Mouse (Mus musculus) bone marrow macrophage, adult 2 months (primary cell): ENCODE measurements around the gene Ifitm7.

Experiments used
- CTCF ChIP-seq: IDR thresholded peaks from 2 replicates; pipeline ENCODE4 v1.5.1; 2012; ENCODE audit warnings: low read depth, mild to moderate bottlenecking, low read length, moderate library complexity
- POLR2A ChIP-seq: IDR thresholded peaks from 2 replicates; pipeline ENCODE4 v1.6.1; 2012; ENCODE audit warnings: mild to moderate bottlenecking, low read depth, low read length, borderline replicate concordance

DNA sequence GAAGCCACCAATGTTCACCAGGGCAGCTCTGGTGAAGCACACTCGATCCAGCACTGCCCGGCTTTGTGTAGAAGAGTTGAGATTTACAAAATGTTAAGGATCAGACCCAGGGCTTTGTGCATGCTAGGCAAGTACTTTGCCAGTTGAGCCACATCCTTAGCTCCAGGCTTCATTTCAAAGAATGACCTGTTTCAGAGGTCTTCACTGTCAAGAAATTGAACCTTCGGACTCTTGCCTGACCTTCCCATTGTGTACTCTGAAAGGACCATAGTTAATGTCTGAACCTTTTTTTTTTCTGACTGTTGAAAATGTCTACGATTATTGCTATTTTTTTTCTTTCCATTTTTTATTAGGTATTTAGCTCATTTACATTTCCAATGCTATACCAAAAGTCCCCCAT, 23.3 kb upstream of the Ifitm7 start:
- no peak for TF ChIP-seq CTCF
- TF ChIP-seq POLR2A, result no peak
